Mouse (Mus musculus) lung, embryonic 16.5 days (tissue): Measurements from ENCODE around the gene Foxn1. TPM values are rescaled to one million over a fixed set of nuclear protein-coding genes. Genes with fewer than 3 reads are reported as not detected.

Experiments
- ATAC-seq: fragments of 200-750 bp; cut with Nextera tagmentation; 2 replicates; pipeline ENCODE4 v1.8.0; 2017; ENCODE audit warnings: low read depth, mild to moderate bottlenecking, moderate library complexity
- H3K27ac ChIP-seq: fragments of 300-500 bp; sonication (generic); 2 replicates; pipeline ENCODE4 v1.5.1; 2014; ENCODE audit warnings: mild to moderate bottlenecking, control low read depth, low read length
- H3K27me3 ChIP-seq: fragments of 300-500 bp; sonication (generic); 2 replicates; pipeline ENCODE4 v1.6.1; 2014; ENCODE audit warnings: low read depth, low read length, mixed read lengths; ENCODE audit not compliant: control insufficient read depth, insufficient read depth
- H3K36me3 ChIP-seq: fragments of 300-500 bp; sonication (generic); 2 replicates; pipeline ENCODE4 v1.6.1; 2014; ENCODE audit warnings: low read length; ENCODE audit not compliant: control insufficient read depth, insufficient read depth
- H3K4me1 ChIP-seq: fragments of 300-500 bp; sonication (generic); replicated peaks from 2 replicates; pipeline ENCODE4 v1.6.1; 2014; ENCODE audit warnings: low read length, mixed read lengths; ENCODE audit not compliant: control insufficient read depth, insufficient read depth
- H3K4me2 ChIP-seq: fragments of 300-500 bp; sonication (generic); 2 replicates; pipeline ENCODE4 v1.6.1; 2014; ENCODE audit warnings: low read depth, low read length, control low read depth
- H3K4me3 ChIP-seq: fragments of 300-500 bp; sonication (generic); 2 replicates; pipeline ENCODE4 v1.5.1; 2014; ENCODE audit warnings: mild to moderate bottlenecking, low read length, control low read depth
- H3K9ac ChIP-seq: fragments of 300-500 bp; sonication (generic); 2 replicates; pipeline ENCODE4 v1.6.1; 2014; ENCODE audit warnings: low read length, control low read depth
- H3K9me3 ChIP-seq: fragments of 300-500 bp; sonication (generic); 2 replicates; pipeline ENCODE4 v1.6.1; 2016; ENCODE audit warnings: low read length; ENCODE audit not compliant: control insufficient read depth
- WGBS: fragments of 180-500 bp; shearing (Covaris S2); extraction: QIAGEN DNeasy Blood & Tissue Kit; methylation state at CpG from one replicate; pipeline ENCODE4 v1.1.7; 2014; 5-methylcytosine and 5-hydroxymethylcytosine counted together
- polyA plus RNA-seq: library from polyadenylated mRNA; unstranded; fragments of >200 nt; fragmentation: Nextera tagmentation; extraction: Ambion mirVana; gene quantifications from 2 replicates; pipeline ENCODE4 v1.2.1, GENCODE M21; 2015

Gene Foxn1
- polyA plus RNA-seq, 1 experiment from 2014 or later: 0.77 TPM

GRCm38 (mm10) chr11:78370389-78370788, 16.0 kb downstream of the Foxn1 start:
- H3K4me2 ChIP-seq: no peak overlapping the region
- no peak overlapping the region for H3K27ac ChIP-seq
- H3K27me3 ChIP-seq: no peaks in the 10 kb centered on the region
- no peak overlapping the region for H3K4me3 ChIP-seq
- ATAC-seq: peak; percentile 65
- WGBS: 27% methylated on average over 1 of the region's 1 CpGs
- H3K9me3 ChIP-seq: no peaks in the 10 kb centered on the region
- H3K4me1 ChIP-seq: peaks cover 5% of the 10 kb centered on the region; the same call in 1 of the 2 replicates
- no peaks in the 10 kb centered on the region for H3K36me3 ChIP-seq
- H3K9ac ChIP-seq: no peak overlapping the region

DNA sequence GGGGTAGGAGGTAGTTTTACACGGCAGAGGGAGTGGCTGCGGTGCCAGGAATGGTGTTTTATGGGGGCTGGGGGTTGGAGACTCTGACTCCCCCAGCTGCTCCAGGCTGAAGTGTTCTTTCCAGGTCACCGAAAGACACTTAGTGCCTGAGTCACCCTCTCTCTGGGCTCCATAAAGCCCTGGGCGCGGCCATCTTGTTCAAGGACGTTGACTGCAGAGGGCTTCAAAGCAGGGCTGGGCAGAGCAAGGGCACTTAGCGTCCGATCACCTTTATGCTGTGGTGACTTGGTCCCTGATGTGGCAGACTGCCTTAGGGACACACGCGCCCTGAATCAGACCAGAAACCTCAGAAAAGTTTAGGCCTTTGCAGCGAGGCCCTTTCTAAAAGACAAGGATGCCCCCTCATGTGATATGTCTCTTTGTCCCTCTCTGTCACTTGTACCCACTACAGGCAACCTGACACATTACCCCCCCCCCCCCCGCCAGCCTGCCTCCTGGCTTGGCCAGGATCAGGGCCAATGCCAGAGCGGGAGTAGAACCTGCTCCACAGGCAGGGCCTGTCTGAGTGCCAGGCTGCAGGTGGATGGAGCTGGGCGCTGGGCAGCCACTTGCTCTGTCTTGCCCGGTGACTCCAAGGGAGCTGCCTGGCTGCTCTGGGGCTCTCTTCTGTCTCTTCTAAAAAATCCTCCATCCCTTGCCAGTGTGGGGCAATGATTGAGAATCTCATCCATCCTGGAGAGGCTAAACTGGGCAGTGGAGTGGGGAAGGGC, 18.7 kb downstream of the Foxn1 start:
- H3K27me3 ChIP-seq: no peaks in the 10 kb centered on the region
- ATAC-seq: no peak
- H3K4me3 ChIP-seq: no peak overlapping the region
- no peak overlapping the region for H3K27ac ChIP-seq
- H3K4me1 ChIP-seq: peaks cover 5% of the 10 kb centered on the region; the same call in 1 of the 2 replicates
- no peaks in the 10 kb centered on the region for H3K36me3 ChIP-seq
- no peaks in the 10 kb centered on the region for H3K9me3 ChIP-seq
- 81% methylated on average over 15 of the region's 15 CpGs for WGBS
- no peak overlapping the region for H3K4me2 ChIP-seq
- H3K9ac ChIP-seq: no peak overlapping the region

DNA sequence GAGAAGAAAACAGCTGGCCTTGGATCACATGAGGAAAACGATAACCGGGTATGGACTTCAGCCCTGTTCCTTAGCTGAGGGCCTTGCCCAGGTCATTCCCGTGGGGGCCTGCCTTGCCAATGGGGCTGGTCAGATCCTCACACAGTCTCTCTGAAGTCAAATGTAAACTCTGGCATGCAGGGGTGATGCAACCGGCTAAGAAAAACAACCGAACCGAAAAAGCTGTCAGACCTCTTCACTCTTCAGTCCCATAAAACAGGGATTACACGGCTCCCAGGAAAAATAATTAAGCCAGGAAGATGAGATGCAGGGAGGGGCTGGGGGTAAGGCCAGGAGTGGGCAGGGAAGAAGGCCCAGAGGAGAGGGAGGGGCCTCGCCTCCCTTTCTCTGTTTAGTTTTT, 22.3 kb downstream of the Foxn1 start:
- no peaks in the 10 kb centered on the region; the same call in 1 of the 2 replicates for H3K4me1 ChIP-seq
- no peak overlapping the region for H3K4me2 ChIP-seq
- H3K4me3 ChIP-seq: no peak overlapping the region
- no peak overlapping the region for H3K9ac ChIP-seq
- ATAC-seq: no peak
- no peak overlapping the region for H3K27ac ChIP-seq
- WGBS: 14% methylated on average over 8 of the region's 8 CpGs
- H3K27me3 ChIP-seq: no peaks in the 10 kb centered on the region
- no peaks in the 10 kb centered on the region for H3K36me3 ChIP-seq
- no peaks in the 10 kb centered on the region for H3K9me3 ChIP-seq

- H3K4me2 ChIP-seq: no peak overlapping the region
- WGBS: 74% methylated on average over 13 of the region's 13 CpGs
- no peaks in the 10 kb centered on the region; the same call in 1 of the 2 replicates for H3K4me1 ChIP-seq
Measured at GRCm38 (mm10) chr11:78363309-78364007, 22.9 kb downstream of the Foxn1 start.

GRCm38 (mm10) chr11:78360789-78361131, 25.6 kb downstream of the Foxn1 start:
- Histone ChIP-seq H3K9ac (no peak overlapping the region), H3K36me3 (no peaks in the 10 kb centered on the region), H3K27ac (no peak overlapping the region), H3K9me3 (no peaks in the 10 kb centered on the region), H3K4me2 (no peak overlapping the region), H3K4me1 (no peaks in the 10 kb centered on the region; the same call in 1 of the 2 replicates), H3K4me3 (no peak overlapping the region), H3K27me3 (no peaks in the 10 kb centered on the region)
- ATAC-seq: peak; percentile 7; the same call in 1 of the 2 replicates
- WGBS: 59% methylated on average over 2 of the region's 2 CpGs

More at GRCm38 (mm10) chr11:78363309-78364007, 22.9 kb downstream of the Foxn1 start:
- H3K9ac ChIP-seq: no peak overlapping the region
- no peaks in the 10 kb centered on the region for H3K27me3 ChIP-seq
- H3K36me3 ChIP-seq: no peaks in the 10 kb centered on the region
- no peak overlapping the region for H3K4me3 ChIP-seq
- no peaks in the 10 kb centered on the region for H3K9me3 ChIP-seq
- ATAC-seq: no peak
- no peak overlapping the region for H3K27ac ChIP-seq

DNA sequence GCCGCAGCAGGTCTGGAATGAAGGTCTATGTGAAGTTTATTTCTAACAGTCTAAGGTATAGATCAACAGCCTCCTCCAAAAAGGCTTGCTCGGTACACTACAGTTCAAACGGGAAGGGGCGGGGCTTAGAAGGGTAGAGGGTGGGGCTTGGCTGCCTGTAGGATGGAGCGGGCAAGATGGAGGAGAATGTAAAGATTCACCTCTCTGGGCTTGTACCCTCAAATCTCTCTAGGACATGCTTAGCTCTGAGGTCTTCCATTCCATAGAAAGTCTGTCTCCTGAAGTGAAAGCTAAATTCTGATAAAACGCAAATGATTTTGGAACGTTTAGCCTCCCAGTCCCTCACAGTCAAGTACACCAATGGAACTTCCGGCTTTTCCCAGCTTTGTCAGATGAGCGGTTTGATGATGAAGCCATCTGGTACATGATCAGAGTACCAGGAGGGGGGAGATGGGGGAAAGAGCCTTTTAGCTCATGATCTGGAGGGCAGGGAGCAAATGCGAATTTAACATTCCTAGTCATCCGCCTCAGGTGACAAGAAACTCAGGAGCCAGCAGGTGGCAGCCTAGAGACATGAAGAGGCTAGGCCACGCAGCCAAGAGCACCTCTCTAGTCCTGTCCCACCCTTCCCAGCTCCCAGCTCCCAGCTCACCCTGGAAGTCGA, 26.1 kb downstream of the Foxn1 start:
- Histone ChIP-seq H3K4me1 (no peaks in the 10 kb centered on the region; the same call in 1 of the 2 replicates), H3K4me2 (peak overlapping the region; percentile 66), H3K9me3 (no peaks in the 10 kb centered on the region), H3K9ac (peak overlapping the region; percentile 47), H3K27ac (no peak overlapping the region), H3K27me3 (no peaks in the 10 kb centered on the region), H3K4me3 (peak overlapping the region; percentile 48), H3K36me3 (no peaks in the 10 kb centered on the region)
- WGBS: 8% methylated on average over 13 of the region's 13 CpGs
- peak; percentile 82 for ATAC-seq

GRCm38 (mm10) chr11:78358330-78359007, 27.9 kb downstream of the Foxn1 start:
- H3K27me3 ChIP-seq: no peaks in the 10 kb centered on the region
- no peak overlapping the region for H3K9ac ChIP-seq
- WGBS: 12% methylated on average over 22 of the region's 22 CpGs
- no peak overlapping the region for H3K27ac ChIP-seq
- no peaks in the 10 kb centered on the region for H3K36me3 ChIP-seq
- H3K4me1 ChIP-seq: no peaks in the 10 kb centered on the region; the same call in 1 of the 2 replicates
- H3K9me3 ChIP-seq: no peaks in the 10 kb centered on the region
- H3K4me2 ChIP-seq: no peak overlapping the region
- H3K4me3 ChIP-seq: no peak overlapping the region
- ATAC-seq: no peak

DNA sequence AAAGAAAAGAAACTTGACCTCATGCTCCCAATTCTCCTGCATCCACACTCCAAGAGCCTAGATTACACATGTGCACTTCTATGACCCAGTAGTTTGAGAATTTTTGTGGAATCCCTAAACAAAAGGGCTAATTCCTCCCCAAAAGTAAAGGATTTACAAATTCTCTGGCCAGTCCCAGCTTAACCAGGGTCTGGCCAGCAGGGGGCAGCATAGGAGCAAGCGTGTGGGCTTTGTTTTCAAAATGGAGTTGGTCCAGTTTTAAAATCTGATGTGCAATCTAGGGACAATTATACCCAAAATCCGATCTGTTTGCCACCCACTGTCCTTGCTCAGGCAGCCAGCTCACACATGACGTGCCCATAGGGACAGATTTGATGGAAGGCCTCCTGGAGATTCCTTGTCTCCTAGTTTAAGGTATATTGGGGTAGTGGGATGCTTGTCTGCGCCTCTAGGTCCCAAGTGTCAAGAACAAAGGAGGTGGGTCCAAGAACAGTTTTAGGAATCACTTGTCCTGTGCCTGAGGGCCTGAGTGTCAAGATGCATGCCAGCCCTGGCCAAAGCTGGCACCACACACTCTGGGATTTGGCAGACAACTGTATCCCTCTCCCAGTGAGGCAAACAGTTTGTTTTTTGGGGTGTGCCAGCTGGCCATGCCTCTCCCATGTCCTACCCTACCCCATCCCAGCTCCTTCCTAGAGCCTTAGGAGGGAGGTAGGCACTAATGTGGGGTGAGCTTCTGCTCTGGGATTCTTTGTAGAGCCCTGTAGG, 30.7 kb downstream of the Foxn1 start:
- H3K36me3 ChIP-seq: no peaks in the 10 kb centered on the region
- no peaks in the 10 kb centered on the region; the same call in 1 of the 2 replicates for H3K4me1 ChIP-seq
- H3K9ac ChIP-seq: no peak overlapping the region
- H3K9me3 ChIP-seq: no peaks in the 10 kb centered on the region
- WGBS: 33% methylated on average over 4 of the region's 4 CpGs
- ATAC-seq: no peak
- H3K27ac ChIP-seq: no peak overlapping the region
- H3K4me2 ChIP-seq: no peak overlapping the region
- no peaks in the 10 kb centered on the region for H3K27me3 ChIP-seq
- H3K4me3 ChIP-seq: no peak overlapping the region
